Mouse (Mus musculus) adrenal gland, postnatal 4 days (tissue): ENCODE measurements around the gene Cebpa. TPM values are rescaled to one million over a fixed set of nuclear protein-coding genes. Genes with fewer than 3 reads are reported as not detected.

Source experiments
- DNase-seq, 2 experiments: peaks; one replicate each; pipeline ENCODE4 v3.0.0; 2021 to 2022; ENCODE audit warnings: low spot score in 2 of 2, mixed read lengths in 2 of 2
- microRNA-seq: library from miRNA; unstranded; fragments of <30 nt; microRNA quantifications from one replicate; pipeline ENCODE4 v1.2.0, GENCODE M21; 2021
- total RNA-seq, 2 experiments: library from RNA; stranded (reverse); gene quantifications; 2 replicates each; pipeline ENCODE4 v1.2.3; 2021

Gene Cebpa
- total RNA-seq, 2 experiments from 2014 or later: 66.2 to 78.9 TPM

- DNase-seq: no peak
Observed at GRCm38 (mm10) chr7:35143864-35144618, 24.9 kb downstream of the Cebpa start.

- no peak for DNase-seq
Observed at GRCm38 (mm10) chr7:35145068-35145467, 26.0 kb downstream of the Cebpa start.

- DNase-seq: no peak
Observed at GRCm38 (mm10) chr7:35146269-35146668, 27.2 kb downstream of the Cebpa start.

- no peak for DNase-seq
Observed at GRCm38 (mm10) chr7:35149616-35150433, 30.7 kb downstream of the Cebpa start.

GRCm38 (mm10) chr7:35150860-35151259 is 31.8 kb downstream of the Cebpa start:
- DNase-seq: no peak

GRCm38 (mm10) chr7:35154449-35154848 is 35.4 kb downstream of the Cebpa start:
- no peak for DNase-seq

- DNase-seq: no peak
Observed at GRCm38 (mm10) chr7:35156561-35157477, 37.7 kb downstream of the Cebpa start.

GRCm38 (mm10) chr7:35157512-35157911 is 38.4 kb downstream of the Cebpa start:
- DNase-seq: no peak

GRCm38 (mm10) chr7:35162443-35162842 is 43.4 kb downstream of the Cebpa start:
- DNase-seq: no peak

GRCm38 (mm10) chr7:35163600-35163999 is 44.5 kb downstream of the Cebpa start:
- DNase-seq: no peak

- no peak for DNase-seq
Observed at GRCm38 (mm10) chr7:35164131-35164530, 45.0 kb downstream of the Cebpa start.

GRCm38 (mm10) chr7:35166988-35167387 is 47.9 kb downstream of the Cebpa start:
- no peak for DNase-seq

GRCm38 (mm10) chr7:35167925-35168324 is 48.8 kb downstream of the Cebpa start:
- DNase-seq: no peak

GRCm38 (mm10) chr7:35169341-35169740 is 50.2 kb downstream of the Cebpa start:
- DNase-seq: peak; percentile 71 to 75

Small RNA genes within 50 kb of the gene (microRNA-seq; reads per million reads assigned to microRNA genes)
- not detected for gene Gm25033

Other genes starting within 250 kb of the Cebpa start
- gene Pepd, start 206.9 kb upstream of the Cebpa start, total RNA-seq: 10 to 100 TPM; 59.7 to 67.6 TPM
- gene Cebpg, start 62.7 kb upstream of the Cebpa start, total RNA-seq: 10 to 100 TPM; 32.1 to 33.9 TPM
- gene Slc7a10, start 67.1 kb downstream of the Cebpa start, total RNA-seq: 1 to 10 TPM; 3.6 to 4.2 TPM
- gene Lrp3, start 96.2 kb downstream of the Cebpa start, total RNA-seq: 10 to 100 TPM; 22.0 to 23.4 TPM
- 10 to 100 TPM; 22.3 to 26.0 TPM for gene Gpatch1, start 199.1 kb downstream of the Cebpa start, total RNA-seq
- gene Rhpn2, start 214.9 kb downstream of the Cebpa start, total RNA-seq: 1 to 10 TPM; 2.9 to 4.8 TPM